Mouse (Mus musculus): Measurements from ENCODE around the gene Ifitm5. TPM values are rescaled to one million over a fixed set of nuclear protein-coding genes. Genes with fewer than 3 reads are reported as not detected.
A peak's percentile ranks its signal among the peaks of the same experiment; 100 is the strongest.

Ifitm5 gene
- total and polyA plus RNA-seq, 2 experiments from 2014 or later, result 0.28 to 0.86 TPM

- ATAC-seq, result no peak
These were observed 37.8 kb downstream of the Ifitm5 start for GRCm38 (mm10) chr7:140912293-140912692.

DNA sequence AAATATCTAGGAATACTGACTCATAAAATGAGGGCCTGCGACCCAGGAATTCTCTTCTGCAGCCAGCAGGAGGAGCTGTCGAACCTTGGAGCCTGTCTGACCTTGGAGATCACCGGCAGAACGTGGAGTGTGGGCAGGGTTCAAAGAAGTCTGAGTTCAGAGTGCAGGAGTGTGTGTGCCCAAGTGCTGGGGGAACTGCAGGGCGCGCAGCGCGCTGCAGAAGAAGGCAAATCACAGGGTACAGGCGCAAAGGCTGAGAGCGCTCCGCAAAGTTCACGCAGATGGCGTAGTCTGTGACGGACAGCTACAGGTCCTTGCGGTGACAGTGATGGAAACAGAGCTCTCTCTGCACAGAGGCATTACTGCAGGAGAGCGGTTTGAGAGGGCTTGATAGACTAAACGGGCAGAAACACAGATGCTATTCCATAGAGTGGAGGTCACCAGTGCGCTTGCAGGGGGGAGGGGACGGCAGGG is 41.4 kb downstream of the Ifitm5 start:
- no peaks in the 10 kb centered on the region for H3K36me3 ChIP-seq (ENCODE audit: insufficient read depth)
- no peak overlapping the region for H3K27ac ChIP-seq (ENCODE audit: low read depth, low read length)
- no peaks in the 10 kb centered on the region for H3K4me1 ChIP-seq (ENCODE audit: insufficient read depth)
- 2% methylated on average over 19 of the region's 19 CpGs for WGBS
- 0 out of 2 replicates have a peak overlapping the region, but pooled peaks have one; percentile 1 for H3K9ac ChIP-seq
- H3K9me3 ChIP-seq (ENCODE audit: low read length), result no peaks in the 10 kb centered on the region
- TF ChIP-seq CTCF (IDR thresholded peaks at IDR 0.05; ENCODE audit: low read depth), result peak; percentile 85
- peak; percentile 78 for DNase-seq
- H3K4me3 ChIP-seq (ENCODE audit: low read depth, low read length), result peak overlapping the region; percentile 28
- ATAC-seq, result peak; percentile 70
- H3K27me3 ChIP-seq (ENCODE audit: insufficient read depth, low read length), result no peaks in the 10 kb centered on the region
- H3K4me2 ChIP-seq (ENCODE audit: low read depth), result peak overlapping the region; percentile 53

More at GRCm38 (mm10) chr7:140912293-140912692, 37.8 kb downstream of the Ifitm5 start:
- Histone ChIP-seq H3K4me2 (ENCODE audit: low read depth) (no peak overlapping the region), H3K4me3 (ENCODE audit: low read depth, low read length) (no peak overlapping the region), H3K36me3 (ENCODE audit: insufficient read depth) (no peaks in the 10 kb centered on the region), H3K27ac (ENCODE audit: low read depth, low read length) (no peak overlapping the region), H3K9ac (no peak overlapping the region), H3K9me3 (ENCODE audit: low read length) (no peaks in the 10 kb centered on the region), H3K27me3 (ENCODE audit: insufficient read depth, low read length) (no peaks in the 10 kb centered on the region), H3K4me1 (ENCODE audit: insufficient read depth) (no peaks in the 10 kb centered on the region)
- DNase-seq, result no peak
- 70% methylated on average over 3 of the region's 3 CpGs for WGBS
- no peak for TF ChIP-seq CTCF (IDR thresholded peaks at IDR 0.05; ENCODE audit: low read depth)

- no peak for TF ChIP-seq CTCF (IDR thresholded peaks at IDR 0.05; ENCODE audit: low read depth)
- Histone ChIP-seq H3K36me3 (ENCODE audit: insufficient read depth) (no peaks in the 10 kb centered on the region), H3K27me3 (ENCODE audit: insufficient read depth, low read length) (no peaks in the 10 kb centered on the region), H3K4me1 (ENCODE audit: insufficient read depth) (no peaks in the 10 kb centered on the region), H3K27ac (ENCODE audit: low read depth, low read length) (no peak overlapping the region), H3K4me2 (ENCODE audit: low read depth) (0 out of 2 replicates have a peak overlapping the region, but pooled peaks have one; percentile 53), H3K9me3 (ENCODE audit: low read length) (no peaks in the 10 kb centered on the region), H3K4me3 (ENCODE audit: low read depth, low read length) (no peak overlapping the region), H3K9ac (0 out of 2 replicates have a peak overlapping the region, but pooled peaks have one; percentile 1)
- no peak for ATAC-seq
- DNase-seq, result no peak
- 56% methylated on average over 7 of the region's 7 CpGs for WGBS
These were observed 41.9 kb downstream of the Ifitm5 start for GRCm38 (mm10) chr7:140908181-140908580.

GRCm38 (mm10) chr7:140907697-140908096 is 42.4 kb downstream of the Ifitm5 start:
- DNase-seq, result no peak
- ATAC-seq, result no peak
- H3K4me2 ChIP-seq (ENCODE audit: low read depth), result no peak overlapping the region

GRCm38 (mm10) chr7:140907131-140907530 is 43.0 kb downstream of the Ifitm5 start:
- TF ChIP-seq CTCF (IDR thresholded peaks at IDR 0.05; ENCODE audit: low read depth), result no peak
- ATAC-seq (no peak), DNase-seq (no peak)
- H3K36me3 ChIP-seq (ENCODE audit: insufficient read depth), result no peaks in the 10 kb centered on the region
- no peaks in the 10 kb centered on the region for H3K27me3 ChIP-seq (ENCODE audit: insufficient read depth, low read length)
- no peak overlapping the region for H3K4me2 ChIP-seq (ENCODE audit: low read depth)
- no peaks in the 10 kb centered on the region for H3K4me1 ChIP-seq (ENCODE audit: insufficient read depth)
- H3K27ac ChIP-seq (ENCODE audit: low read depth, low read length), result no peak overlapping the region
- WGBS, result 86% methylated on average over 13 of the region's 13 CpGs
- no peaks in the 10 kb centered on the region for H3K9me3 ChIP-seq (ENCODE audit: low read length)
- H3K9ac ChIP-seq, result no peak overlapping the region
- no peak overlapping the region for H3K4me3 ChIP-seq (ENCODE audit: low read depth, low read length)

More at GRCm38 (mm10) chr7:140907697-140908096, 42.4 kb downstream of the Ifitm5 start:
- Histone ChIP-seq H3K27ac (ENCODE audit: low read depth, low read length) (no peak overlapping the region), H3K4me1 (ENCODE audit: insufficient read depth) (no peaks in the 10 kb centered on the region), H3K4me3 (ENCODE audit: low read depth, low read length) (no peak overlapping the region), H3K36me3 (ENCODE audit: insufficient read depth) (no peaks in the 10 kb centered on the region), H3K9ac (no peak overlapping the region), H3K27me3 (ENCODE audit: insufficient read depth, low read length) (no peaks in the 10 kb centered on the region), H3K9me3 (ENCODE audit: low read length) (no peaks in the 10 kb centered on the region)
- 88% methylated on average over 7 of the region's 7 CpGs for WGBS
- no peak for TF ChIP-seq CTCF (IDR thresholded peaks at IDR 0.05; ENCODE audit: low read depth)

- H3K27me3 ChIP-seq (ENCODE audit: insufficient read depth, low read length), result no peaks in the 10 kb centered on the region
- H3K4me2 ChIP-seq (ENCODE audit: low read depth), result no peak overlapping the region
- no peak overlapping the region for H3K9ac ChIP-seq
- no peak overlapping the region for H3K27ac ChIP-seq (ENCODE audit: low read depth, low read length)
- no peaks in the 10 kb centered on the region for H3K36me3 ChIP-seq (ENCODE audit: insufficient read depth)
- H3K9me3 ChIP-seq (ENCODE audit: low read length), result no peaks in the 10 kb centered on the region
- ATAC-seq (no peak), DNase-seq (no peak)
- no peak overlapping the region for H3K4me3 ChIP-seq (ENCODE audit: low read depth, low read length)
- WGBS, result 91% methylated on average over 2 of the region's 2 CpGs
- no peak for TF ChIP-seq CTCF (IDR thresholded peaks at IDR 0.05; ENCODE audit: low read depth)
- H3K4me1 ChIP-seq (ENCODE audit: insufficient read depth), result no peaks in the 10 kb centered on the region
These were observed 44.4 kb downstream of the Ifitm5 start for GRCm38 (mm10) chr7:140905642-140906081.

- Histone ChIP-seq H3K4me3 (ENCODE audit: low read depth, low read length) (no peak overlapping the region), H3K4me2 (ENCODE audit: low read depth) (no peak overlapping the region), H3K27me3 (ENCODE audit: insufficient read depth, low read length) (no peaks in the 10 kb centered on the region), H3K4me1 (ENCODE audit: insufficient read depth) (no peaks in the 10 kb centered on the region), H3K36me3 (ENCODE audit: insufficient read depth) (peaks cover 12% of the 10 kb centered on the region), H3K9ac (no peak overlapping the region; the same call in 1 of the 2 replicates), H3K27ac (ENCODE audit: low read depth, low read length) (no peak overlapping the region), H3K9me3 (ENCODE audit: low read length) (no peaks in the 10 kb centered on the region)
- TF ChIP-seq CTCF (IDR thresholded peaks at IDR 0.05; ENCODE audit: low read depth), result peak; percentile 90
- 20% methylated on average over 13 of the region's 13 CpGs for WGBS
- ATAC-seq (peak; percentile 45), DNase-seq (peak; percentile 70)
These were observed 46.9 kb downstream of the Ifitm5 start for GRCm38 (mm10) chr7:140903212-140903611.
